Mouse (Mus musculus) testis, adult 2 months (tissue): Measurements from ENCODE around the gene Esrrg.

ENCODE experiments used
- CTCF ChIP-seq: fragments of 200-500 bp; IDR thresholded peaks from 2 replicates; pipeline ENCODE4 v1.5.1; 2012; ENCODE audit warnings: low read depth, mild to moderate bottlenecking, inconsistent platforms, low read length, moderate library complexity; ENCODE audit not compliant: control insufficient read depth, insufficient read depth, insufficient replicate concordance
- POLR2A ChIP-seq: fragments of 200-500 bp; IDR thresholded peaks from 2 replicates; pipeline ENCODE4 v1.6.1; 2012; ENCODE audit warnings: low read depth, mild to moderate bottlenecking, inconsistent platforms, low read length, moderate library complexity; ENCODE audit not compliant: control insufficient read depth

DNA sequence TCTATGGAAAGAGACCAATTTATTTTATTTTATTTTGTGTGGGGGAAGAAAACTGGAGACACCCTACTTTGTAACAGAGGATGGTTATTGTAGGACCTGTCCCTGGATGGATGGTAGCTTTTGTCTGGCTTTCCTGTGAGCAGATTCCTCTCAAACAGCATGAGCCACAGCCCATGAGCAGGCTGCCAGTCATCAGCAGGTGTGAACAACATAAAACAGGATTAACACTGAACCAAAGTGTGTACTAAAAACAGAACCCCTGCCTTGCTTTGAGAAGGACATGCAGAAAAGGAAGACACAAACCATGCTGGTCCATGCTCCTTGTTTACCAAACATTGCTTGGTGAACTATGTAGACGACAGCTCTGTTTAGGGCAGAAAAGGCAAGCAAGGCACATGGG is 402.3 kb downstream of the Esrrg start:
- TF ChIP-seq CTCF (no peak), POLR2A (no peak)
